Mouse (Mus musculus) thymus, postnatal 14 days (tissue): ENCODE measurements around the gene Gm7579.
"Not testable (repeated sequence)": the region's sequence is repeated elsewhere in the genome, so short reads cannot be mapped to it uniquely, and the experiment has no call there.

Experiments used
- DNase-seq: peaks from one replicate; pipeline ENCODE4 v3.0.0; 2021

Gm7579 gene

DNA sequence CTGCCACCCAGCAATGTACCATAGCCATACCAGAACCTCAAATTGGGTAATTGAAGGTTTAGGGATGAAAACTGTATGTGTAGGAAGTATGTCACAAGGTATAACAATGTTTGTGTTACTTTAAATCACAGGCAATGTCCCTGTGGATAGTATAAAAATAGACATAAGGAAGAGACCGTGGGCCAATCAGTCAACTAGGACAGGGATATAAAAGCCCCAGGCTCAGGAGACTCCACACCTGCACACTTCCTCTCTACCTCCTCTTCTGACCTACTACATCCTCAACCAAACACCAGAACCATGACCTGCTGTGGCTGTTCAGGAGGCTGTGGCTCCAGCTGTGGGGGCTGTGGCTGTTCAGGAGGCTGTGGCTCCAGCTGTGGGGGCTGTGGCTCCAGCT, at the start of gene Gm7579:
TSS of gene Gm7579 (plus strand) at position 301 of the 400 bp plus-strand sequence.
- DNase-seq, result no peak

- not testable (repeated sequence) for DNase-seq
Measured at GRCm38 (mm10) chr7:142165639-142166038, 46.0 kb upstream of the Gm7579 start, which contains the start of gene Gm4553. Gm4553 (minus strand) TSS chr7:142165739.

DNA sequence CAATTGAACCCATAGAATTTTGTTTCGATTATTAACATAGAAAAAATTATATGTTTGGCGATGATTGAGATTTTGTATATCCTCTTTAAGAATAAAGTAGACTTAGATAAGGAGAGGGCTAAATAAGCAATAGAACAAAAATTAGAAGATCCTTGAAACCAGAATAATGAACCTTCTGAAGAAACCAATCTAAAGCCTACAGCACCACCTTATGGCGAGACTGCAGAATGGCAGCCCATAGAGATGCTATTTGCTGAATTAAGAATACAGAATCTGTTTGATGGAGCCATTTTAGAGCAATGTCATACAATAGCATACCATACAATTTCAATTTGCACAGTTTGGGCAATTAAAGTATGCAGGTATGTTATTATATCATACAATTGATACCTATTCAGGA, 41.8 kb upstream of the Gm7579 start:
- no peak for DNase-seq

GRCm38 (mm10) chr7:142175905-142176304, 35.8 kb upstream of the Gm7579 start, which contains the start of gene Krtap5-2:
Krtap5-2 (minus strand) TSS chr7:142176005.
- not testable (repeated sequence) for DNase-seq

- no peak for DNase-seq
Measured at GRCm38 (mm10) chr7:142178685-142179084, 33.0 kb upstream of the Gm7579 start.

DNA sequence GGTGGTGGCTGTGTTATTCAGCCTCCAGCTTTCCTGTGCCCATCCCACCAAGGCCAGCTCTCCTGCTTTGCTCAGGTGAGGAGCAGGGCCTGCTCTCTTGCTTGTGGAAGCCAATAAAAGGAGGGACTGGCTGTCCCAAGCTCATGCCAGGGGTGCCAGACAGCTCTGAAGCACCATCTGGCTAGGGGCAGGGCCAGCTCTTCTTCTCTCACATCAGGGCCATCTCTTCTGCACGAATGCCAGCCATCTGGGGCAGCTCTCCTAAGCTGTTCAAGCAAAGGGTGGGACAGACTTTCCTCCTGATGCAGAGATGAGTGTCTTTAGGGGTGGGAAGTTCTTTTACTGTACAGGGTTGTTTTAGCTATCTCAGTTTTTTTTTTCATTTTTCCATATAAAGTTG, 30.6 kb upstream of the Gm7579 start:
- DNase-seq, result no peak

DNA sequence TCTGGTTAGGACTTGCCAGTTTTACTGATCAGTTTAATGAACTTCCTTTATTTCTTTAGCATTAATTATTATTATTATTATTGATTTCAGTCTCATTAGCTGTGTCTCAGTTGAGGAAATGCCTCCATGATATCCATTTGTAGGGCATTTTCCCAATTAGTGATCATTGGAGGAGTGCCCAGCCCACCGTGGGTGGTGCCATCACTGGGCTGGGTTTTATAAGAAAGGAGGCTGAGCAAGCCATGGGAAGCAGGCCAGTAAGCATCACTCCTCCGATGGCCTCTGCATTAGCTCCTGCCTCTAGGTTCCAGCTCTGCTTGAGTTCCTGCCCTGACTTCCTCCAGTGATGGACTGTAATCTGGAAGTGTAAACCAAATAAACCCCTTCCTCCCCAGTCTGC, 23.5 kb upstream of the Gm7579 start:
- DNase-seq, result no peak

GRCm38 (mm10) chr7:142190289-142190688, 21.4 kb upstream of the Gm7579 start, which contains the start of gene Gm10153:
Gm10153 (minus strand) TSS chr7:142190389.
- DNase-seq, result no peak

GRCm38 (mm10) chr7:142198748-142199147, 12.9 kb upstream of the Gm7579 start:
- no peak for DNase-seq

DNA sequence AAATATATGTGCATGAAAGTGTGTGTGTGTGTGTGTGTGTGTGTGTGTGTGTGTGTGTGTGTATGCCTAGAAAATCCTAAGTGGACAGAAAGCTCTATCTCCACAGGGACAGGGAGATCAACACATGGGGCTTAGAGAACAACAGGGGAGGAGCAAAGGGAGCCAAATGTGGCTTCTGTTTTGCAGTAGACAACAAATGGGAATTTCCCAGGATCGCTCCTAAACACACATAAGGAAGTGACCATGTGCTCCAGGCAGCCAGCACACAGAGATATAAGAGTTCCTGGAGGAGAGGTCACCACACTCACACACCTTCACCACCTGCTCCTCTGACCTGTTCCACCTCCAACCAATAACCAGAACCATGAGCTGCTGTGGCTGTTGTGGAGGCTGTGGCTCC, 10.6 kb upstream of the Gm7579 start, which contains the start of gene Krtap5-3:
TSS of gene Krtap5-3 (plus strand) at position 301 of the 400 bp plus-strand sequence.
- DNase-seq, result no peak

DNA sequence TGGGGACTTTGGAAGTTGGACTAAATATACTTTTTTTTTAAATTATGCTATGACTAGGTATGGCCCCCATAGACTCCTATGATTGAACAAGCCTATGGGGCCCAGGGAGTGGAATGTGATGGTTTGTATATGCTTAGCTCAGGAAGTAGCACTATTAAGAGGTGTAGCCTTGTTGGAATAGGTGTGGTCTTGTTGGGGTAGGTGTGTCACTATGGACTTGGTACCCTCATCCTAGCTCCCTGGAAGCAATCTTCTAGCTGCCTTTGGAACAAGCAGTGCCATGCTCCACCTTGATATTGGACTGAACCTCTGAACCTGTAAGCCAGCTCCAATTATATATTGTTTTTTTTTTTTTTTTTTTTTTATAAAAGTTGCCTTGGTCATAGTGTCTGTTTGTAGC, 6.2 kb upstream of the Gm7579 start:
- DNase-seq, result no peak

DNA sequence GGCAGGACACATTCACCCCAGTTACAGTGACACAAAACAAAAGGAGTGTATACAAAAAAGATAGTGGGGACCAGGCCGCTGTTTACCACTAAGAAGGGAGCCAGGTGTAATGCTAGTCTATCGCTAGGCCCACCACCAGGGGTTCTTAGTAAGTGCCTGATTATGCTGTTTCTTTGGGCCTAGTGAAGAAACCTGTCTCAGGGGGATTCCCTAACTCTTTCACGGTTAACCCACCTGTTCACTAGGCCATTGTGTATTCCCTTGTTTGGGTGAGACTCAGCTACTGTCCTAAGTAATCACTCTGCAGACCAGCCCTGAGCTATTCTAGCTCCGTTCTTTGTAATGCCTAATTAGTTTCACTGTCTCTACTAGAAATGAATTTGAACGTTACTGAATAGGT, 4.8 kb upstream of the Gm7579 start:
- DNase-seq, result not testable (repeated sequence)

DNA sequence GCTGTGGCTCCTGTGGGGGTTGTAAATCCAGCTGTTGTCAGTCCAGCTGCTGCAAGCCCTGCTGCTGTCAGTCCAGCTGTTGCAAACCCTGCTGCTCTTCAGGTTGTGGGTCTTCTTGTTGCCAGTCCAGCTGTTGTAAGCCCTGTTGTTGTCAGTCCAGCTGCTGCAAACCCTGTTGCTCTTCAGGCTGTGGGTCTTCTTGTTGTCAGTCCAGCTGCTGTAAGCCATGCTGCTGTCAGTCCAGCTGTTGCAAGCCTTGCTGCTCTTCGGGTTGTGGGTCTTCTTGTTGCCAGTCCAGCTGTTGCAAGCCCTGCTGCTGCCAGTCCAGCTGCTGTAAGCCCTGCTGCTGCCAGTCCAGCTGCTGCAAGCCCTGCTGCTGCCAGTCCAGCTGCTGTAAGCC, 477 bp downstream of the Gm7579 start:
- DNase-seq, result not testable (repeated sequence)

DNA sequence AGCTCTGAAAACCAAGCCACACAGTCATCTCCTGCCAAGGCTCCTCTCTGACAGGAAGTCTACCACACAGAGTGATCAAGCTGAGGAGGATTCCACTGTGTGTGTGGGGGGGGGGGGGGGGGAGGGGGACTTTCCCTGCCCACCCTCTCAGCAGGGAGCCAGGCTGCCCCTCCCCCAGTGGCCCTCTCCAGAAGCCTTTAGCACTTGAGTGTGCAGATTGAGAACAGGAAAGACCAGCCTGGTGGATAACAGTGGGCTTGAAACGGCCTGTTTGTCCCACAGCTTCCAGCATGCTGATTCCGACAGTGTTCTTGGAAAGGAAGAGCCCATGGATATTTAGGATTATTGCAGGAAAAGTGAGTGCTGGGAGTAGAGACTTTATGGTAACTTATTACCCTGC, 12.9 kb downstream of the Gm7579 start:
- DNase-seq, result no peak

- DNase-seq, result not testable (repeated sequence)
Measured at GRCm38 (mm10) chr7:142229871-142230270, 18.2 kb downstream of the Gm7579 start, which contains the start of gene Krtap5-5. Krtap5-5 (minus strand) TSS chr7:142229971.

- no peak for DNase-seq
Measured at GRCm38 (mm10) chr7:142231540-142231939, 19.9 kb downstream of the Gm7579 start.

GRCm38 (mm10) chr7:142240978-142241377, 29.3 kb downstream of the Gm7579 start, which contains the start of gene Gm40460:
Gm40460 (minus strand) TSS chr7:142241078.
- no peak for DNase-seq

DNA sequence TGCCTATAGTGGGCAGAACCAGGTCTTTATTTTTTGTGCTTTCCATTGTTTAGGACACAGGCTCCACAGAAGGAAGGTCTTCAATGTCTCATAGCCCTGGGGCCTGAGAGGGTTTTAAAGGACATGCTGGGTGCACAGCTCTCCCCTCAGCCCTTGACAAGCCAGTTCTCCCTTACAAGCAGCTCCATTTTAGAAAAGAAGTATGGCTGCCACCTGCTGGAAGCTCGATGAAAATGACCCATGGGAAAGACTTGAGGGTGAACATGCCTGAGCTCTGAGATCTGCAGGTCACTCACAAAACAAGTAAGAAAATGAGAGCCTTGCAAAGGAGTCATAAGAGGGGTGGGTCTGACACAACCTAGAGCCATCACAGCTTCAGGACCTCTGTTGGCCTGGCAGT, 38.2 kb downstream of the Gm7579 start:
- peak; percentile 6 for DNase-seq

DNA sequence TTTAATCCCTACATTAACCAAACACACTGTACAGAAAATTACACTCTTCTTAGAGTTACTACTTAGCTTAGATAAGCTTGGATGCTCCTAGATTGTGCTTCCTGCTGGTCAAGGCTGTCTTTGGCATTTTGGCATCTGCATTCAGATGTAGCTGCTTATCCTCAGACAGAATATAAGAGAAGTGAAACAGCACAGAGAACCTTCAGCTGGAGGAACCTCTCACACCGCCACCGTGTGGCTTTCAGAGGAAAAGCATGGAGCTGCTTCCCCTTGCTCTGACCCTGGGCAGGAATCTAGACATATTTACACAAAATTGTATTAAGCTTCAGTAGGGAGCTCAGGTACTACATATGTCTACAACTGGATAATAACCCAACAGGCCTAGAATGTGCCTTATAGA, 43.9 kb downstream of the Gm7579 start:
- DNase-seq, result peak; percentile 10

DNA sequence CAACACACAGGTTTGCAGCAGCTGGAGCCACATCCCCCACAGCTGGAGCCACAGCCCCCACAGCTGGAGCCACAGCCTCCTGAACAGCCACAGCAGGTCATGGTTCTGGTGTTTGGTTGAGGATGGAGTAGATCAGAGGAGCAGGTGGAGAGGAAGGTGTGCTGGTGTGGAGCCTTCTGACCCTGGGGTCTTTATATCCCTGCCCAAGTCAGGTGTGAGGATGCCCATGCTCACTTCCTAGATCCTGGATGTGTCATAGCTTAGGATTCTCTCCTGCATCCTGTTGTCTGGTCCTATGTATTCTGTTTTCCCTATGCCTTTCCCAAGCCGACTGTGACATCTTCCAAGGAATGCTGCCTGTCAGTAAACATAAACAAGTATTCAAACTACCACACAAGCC, 46.6 kb downstream of the Gm7579 start, which contains the start of gene Gm2431:
TSS of gene Gm2431 (minus strand) at position 101 of the 400 bp plus-strand sequence.
- not testable (repeated sequence) for DNase-seq
